Mouse (Mus musculus): ENCODE data around the gene Vps18. TPM values are rescaled to one million over a fixed set of nuclear protein-coding genes. Genes with fewer than 3 reads are reported as not detected.

Vps18 gene
- total RNA-seq, 2 experiments from 2014 or later = 9.7 to 9.9 TPM

DNA sequence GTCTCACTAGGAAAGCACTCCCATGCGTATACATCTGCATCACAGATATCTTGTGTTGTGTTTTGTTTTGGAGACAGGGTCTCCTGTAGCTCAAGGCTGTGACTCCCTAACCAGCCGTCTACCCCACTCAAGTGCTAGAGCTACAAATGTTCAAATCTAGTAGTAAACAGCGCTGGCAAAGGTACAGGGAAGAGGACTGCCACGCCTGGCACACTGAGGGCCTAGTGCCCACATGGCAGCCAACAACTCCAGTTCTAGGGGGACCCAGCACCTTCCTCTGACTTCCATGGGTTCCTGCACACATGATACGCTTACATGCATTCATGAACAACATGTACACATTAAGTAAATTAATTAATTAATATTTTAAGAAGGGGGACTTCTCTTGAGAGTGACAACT is 3.7 kb downstream of the Vps18 start:
- DNase-seq = no peak

DNA sequence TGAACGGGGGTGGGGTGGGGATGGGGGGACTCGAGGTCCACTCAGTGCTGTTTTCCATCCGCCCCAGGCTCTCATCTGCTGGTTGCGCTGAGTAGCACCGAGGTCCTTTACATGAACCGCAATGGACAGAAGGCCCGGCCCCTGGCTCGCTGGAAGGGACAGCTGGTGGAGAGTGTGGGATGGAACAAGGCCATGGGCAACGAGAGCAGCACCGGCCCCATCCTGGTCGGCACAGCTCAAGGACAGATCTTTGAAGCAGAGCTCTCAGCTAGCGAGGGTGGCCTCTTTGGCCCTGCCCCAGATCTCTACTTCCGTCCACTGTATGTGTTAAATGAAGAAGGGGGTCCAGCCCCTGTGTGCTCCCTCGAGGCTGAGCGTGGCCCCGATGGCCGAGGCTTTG is 4.3 kb downstream of the Vps18 start:
- DNase-seq = no peak

DNA sequence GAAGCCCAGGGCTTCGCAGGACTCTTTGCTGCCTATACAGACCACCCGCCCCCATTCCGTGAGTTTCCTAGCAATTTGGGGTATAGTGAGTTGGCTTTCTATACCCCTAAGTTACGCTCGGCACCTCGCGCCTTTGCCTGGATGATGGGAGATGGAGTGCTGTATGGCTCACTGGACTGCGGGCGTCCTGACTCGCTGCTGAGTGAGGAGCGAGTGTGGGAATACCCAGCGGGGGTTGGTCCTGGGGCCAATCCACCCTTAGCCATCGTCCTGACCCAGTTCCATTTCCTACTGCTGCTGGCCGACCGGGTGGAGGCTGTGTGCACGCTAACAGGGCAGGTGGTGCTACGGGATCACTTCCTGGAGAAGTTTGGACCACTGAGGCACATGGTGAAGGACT is 4.8 kb downstream of the Vps18 start:
- no peak for DNase-seq

DNA sequence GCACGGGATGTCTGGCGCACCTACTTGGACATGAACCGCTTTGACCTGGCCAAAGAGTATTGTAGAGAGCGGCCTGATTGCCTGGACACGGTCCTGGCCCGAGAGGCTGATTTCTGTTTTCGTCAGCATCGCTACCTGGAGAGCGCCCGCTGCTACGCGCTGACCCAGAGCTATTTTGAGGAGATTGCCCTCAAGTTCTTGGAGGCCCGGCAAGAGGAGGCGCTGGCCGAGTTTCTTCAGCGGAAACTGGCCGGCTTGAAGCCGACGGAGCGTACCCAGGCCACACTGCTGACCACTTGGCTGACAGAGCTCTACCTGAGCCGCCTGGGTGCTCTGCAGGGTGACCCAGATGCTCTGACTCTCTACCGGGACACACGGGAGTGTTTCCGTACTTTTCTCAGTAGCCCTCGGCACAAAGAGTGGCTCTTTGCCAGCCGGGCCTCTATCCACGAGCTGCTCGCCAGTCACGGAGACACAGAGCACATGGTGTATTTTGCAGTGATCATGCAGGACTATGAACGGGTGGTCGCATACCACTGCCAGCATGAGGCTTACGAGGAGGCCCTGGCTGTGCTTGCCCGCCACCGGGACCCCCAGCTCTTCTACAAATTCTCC is 5.3 kb downstream of the Vps18 start:
- no peak for DNase-seq

GRCm38 (mm10) chr2:119294411-119294810 is 5.9 kb downstream of the Vps18 start:
- DNase-seq = no peak

DNA sequence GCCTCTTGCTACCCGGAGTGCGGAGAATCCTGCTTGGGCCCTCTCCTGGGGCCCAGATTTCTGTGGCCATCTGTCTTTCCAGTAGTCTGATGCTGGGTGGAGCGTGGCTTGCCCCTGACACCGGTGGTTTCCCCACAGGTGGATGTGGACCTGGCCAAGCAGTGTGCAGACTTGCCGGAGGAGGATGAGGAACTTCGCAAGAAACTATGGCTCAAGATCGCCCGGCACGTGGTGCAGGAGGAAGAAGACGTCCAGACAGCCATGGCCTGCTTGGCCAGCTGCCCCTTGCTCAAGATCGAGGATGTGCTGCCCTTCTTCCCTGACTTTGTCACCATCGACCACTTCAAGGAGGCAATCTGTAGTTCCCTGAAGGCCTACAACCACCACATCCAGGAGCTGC is 8.2 kb downstream of the Vps18 start:
- DNase-seq = no peak

DNA sequence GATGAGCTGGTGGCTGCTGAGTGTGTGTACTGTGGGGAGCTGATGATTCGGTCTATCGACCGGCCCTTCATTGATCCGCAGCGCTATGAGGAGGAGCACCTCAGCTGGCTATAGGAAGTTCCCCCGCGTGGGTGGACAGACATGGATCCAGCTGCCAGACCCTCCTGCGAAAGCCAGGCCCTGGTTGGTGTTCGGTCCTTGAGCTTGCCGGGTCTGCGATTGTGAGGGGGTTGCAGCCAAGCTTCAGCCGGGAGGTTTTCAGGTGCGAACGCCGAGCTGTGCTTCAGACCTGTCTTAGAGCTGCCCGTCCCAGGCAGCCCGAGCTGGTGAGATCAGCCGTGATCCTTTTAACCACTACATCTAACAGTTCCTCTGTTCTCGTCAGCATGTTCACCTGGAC is 9.0 kb downstream of the Vps18 start:
- DNase-seq = no peak

DNA sequence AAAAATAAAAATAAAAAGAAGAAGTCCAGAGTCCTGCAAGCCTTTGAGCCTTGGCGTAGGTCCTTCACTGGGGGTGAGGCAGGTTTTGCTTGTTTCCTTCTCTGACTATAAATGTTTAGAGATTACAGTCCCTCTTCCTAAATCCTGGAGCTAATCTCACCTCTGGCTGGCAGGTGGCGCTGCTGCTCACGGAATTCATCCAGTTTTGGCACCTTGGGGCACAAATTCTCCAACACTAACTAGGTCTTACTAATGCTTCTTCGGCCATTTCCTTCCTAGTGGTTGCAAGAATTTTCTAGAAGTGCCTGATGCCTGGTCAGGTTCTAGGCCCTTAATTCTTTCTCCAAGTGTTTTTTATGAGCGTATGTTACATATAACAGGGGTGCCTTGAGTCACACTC is 9.8 kb downstream of the Vps18 start:
- DNase-seq = peak; percentile 61

GRCm38 (mm10) chr2:119298839-119299238 is 10.3 kb downstream of the Vps18 start:
- DNase-seq = no peak

DNA sequence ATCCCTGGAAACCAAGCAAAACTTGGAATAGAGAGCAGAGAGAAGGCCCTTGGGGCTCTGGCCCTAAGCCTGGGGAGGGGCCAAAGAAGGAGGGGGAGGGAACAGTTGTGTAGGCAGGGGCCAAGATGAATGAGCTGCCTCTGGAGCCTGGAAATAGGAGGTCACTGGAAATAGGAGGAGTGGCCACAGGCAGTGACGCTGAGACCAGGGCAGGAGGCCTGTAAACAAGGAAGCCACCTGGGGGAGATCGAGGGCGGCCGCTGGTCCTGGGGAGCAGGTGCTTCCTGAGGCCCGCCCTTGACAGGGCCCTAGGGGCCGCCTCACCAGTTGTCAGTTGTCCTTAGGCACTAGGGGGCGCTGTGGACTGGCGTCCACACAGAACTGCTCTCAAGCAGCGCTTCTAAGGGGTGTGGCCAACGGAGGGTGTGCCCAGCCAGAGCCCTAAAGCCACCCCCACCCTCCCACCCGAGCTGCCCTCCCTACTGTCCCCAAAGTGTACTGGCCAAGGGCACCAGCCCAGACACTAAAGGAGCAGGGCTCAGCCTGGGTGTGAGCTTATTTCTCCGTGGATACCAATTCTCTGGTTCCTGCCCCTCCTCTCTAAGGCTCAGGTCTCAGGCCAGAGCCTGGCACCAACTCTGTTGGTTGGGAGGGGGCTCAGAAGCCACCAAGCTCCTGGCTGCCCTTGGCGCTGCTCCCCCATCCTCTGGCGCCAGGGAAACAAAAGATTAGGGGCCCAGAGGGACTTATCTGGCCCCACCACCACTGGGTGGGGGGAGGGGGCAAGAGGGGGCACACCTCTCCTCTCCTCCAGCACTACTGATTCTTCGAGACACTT is 11.7 kb downstream of the Vps18 start:
- peak; percentile 89 for DNase-seq

DNA sequence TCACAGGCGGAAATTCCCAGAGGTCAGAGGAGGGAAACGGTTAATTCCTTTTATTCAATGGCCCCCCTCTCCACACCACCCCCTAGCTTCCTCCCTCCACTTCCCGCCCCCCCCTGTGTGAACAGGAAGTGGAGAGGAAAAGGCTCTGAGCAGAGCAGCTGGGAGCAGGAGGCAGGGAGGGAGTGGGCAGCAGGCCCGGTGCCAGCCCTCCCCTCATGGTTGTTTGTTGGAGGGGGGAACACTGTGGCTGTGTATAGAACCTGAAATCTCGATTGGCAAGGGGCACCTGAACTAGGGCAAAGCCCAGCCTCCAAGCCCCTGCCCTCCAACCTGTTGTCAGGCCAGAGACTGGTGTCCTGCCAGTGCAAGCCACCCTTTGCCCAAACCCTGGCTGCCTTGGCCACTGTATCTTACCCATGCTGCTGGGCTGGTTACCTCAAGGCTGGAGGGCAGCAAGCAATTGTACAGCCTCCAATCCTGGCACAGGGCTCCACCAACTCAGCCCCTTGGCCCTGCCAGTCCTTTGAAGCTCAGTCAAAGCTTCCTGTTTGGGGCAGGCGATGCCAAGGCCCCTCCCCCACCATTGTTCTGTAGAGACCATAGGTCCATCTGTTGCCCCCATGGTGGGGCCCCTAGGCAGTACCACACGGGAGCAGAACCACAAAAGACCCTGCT is 12.4 kb downstream of the Vps18 start:
- no peak for DNase-seq

- no peak for DNase-seq
Measured at GRCm38 (mm10) chr2:119302876-119303275, 14.3 kb downstream of the Vps18 start.

GRCm38 (mm10) chr2:119304391-119304790 is 15.9 kb downstream of the Vps18 start:
- no peak for DNase-seq

DNA sequence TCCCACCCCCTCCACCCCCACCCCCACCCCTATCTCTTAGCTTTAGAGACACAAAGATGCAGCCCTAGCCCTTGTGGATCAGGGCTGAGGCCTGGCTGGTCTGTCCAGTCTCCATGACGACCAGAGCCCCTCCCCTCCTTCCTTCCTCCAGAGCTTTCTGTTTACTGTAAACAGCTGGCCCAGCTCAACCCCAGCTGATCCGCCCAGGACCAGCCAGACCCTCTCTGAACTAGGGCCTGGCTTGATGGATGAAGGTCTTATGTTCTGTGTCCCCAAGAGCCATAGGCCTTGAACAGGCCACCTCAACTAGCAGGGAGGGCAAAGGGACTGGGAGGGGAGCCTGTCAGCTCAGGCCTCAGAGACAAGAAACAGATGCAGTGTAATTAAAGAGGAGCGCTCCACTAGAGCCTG is 16.3 kb downstream of the Vps18 start:
- DNase-seq = no peak

DNA sequence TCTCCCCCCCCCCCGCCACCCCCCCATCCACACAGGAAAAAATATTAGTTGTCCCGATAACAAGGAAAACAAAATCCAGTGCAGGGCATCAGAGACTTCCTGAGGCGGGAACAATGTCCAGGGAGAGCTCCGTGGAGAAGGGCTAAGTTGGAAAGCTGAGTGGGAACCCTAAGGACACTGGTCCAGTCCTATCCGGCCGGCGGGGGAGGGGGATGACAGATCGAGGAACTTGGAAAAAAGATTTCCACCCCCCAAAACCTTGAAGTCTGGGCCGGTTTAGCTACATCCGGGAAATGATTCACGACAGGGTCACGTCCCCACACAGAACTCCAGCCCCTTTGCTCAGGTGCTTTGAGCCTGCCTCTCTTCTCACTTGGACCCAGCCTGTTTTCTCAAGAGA is 23.0 kb downstream of the Vps18 start:
- DNase-seq = no peak

DNA sequence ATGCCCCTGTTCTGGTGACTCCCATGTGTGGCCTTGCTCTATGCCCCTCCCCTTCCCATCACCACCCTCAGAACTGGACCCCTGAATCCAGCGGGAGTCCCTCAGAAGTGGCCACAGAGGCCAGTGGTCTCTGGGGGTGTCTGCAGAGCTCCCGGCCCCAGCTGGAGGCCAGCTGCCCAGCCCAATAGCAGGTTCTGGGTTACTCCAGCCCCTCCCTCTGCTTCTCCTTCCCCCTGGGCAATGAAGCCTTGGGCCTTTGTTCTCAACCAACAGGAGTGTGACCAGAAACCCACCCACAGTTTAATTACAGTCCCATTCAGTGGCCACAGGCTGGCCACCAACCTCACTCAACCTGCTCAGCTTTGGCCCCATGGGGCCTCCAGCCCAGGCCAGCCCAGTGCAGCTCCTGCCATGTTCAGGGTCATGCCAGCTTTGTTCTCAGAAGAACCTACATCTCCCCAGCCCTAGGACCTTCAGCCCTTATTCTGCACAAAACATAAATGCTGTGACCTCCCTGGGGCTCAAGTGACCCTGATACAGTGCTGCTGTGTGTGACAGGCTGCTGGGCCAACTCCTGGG is 23.9 kb downstream of the Vps18 start:
- no peak for DNase-seq

GRCm38 (mm10) chr2:119313780-119314479 is 25.4 kb downstream of the Vps18 start:
- DNase-seq = no peak

DNA sequence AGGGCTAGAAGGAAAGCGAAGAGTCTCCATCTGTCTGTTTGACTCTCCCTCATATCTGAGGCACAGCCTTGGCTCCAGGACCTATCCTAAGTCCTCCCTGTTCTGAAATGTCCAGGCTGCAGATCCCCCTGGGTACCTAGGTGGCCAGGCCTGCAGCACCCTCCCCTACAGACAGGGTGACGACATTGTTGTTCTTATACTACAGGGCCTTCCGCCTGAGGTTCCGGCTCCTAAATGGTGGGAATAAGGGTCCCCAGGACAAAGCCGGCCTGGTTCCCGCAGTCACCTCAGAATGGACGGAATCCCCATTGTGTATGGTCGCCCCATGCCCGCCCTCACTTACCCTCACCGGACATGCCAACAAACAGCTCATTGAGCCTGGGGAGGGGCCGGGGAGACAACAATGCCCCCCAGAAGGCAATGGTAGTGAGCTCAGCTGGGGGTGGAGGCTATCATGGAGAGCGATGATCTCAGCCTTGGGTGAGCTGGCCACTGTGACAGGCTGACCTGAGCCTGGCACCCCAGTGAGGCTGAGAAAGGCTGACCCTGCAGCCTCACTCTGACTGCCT is 26.3 kb downstream of the Vps18 start:
- no peak for DNase-seq

GRCm38 (mm10) chr2:119318043-119318710 is 29.6 kb downstream of the Vps18 start:
- no peak for DNase-seq

DNA sequence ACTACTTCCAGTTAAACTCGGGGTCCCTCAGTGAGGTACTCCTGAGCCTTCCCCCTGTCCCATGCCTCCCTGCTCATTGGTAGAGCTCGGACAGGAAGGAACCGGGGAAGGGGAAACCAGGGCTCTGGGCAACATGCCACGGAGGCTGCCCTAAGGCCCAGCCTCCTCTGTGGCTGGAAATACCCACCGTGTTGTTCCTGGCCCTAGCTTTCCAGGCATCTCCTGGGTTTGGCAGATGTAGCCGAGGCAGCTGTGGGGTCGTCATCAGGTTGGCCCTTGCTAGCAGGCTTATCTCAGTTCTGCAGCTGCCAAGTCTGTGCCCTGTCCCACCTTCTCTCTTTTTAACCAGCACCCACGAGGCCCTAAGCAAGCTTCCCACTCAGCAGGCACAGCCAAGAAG is 32.0 kb downstream of the Vps18 start:
- no peak for DNase-seq

GRCm38 (mm10) chr2:119321771-119322586 is 33.4 kb downstream of the Vps18 start:
- DNase-seq = no peak

All from gastrocnemius, postnatal 10 days (tissue).